Mouse (Mus musculus): ENCODE data around the gene Arhgap27.

- no peak for TF ChIP-seq CTCF (IDR thresholded peaks at IDR 0.05; ENCODE audit: borderline replicate concordance, insufficient read depth, low read length)
- TF ChIP-seq POLR2A (IDR thresholded peaks at IDR 0.05; ENCODE audit: low read depth, low read length): no peak
Observed at GRCm38 (mm10) chr11:103380460-103380859, 17.0 kb upstream of the Arhgap27 start.

Data from embryonic fibroblast, embryonic 13.5 days (primary cell).